Mouse (Mus musculus): ENCODE results near the gene Tmem212. TPM values are rescaled to one million over a fixed set of nuclear protein-coding genes. Genes with fewer than 3 reads are reported as not detected.
"Not testable (repeated sequence)": the region's sequence is repeated elsewhere in the genome, so short reads cannot be mapped to it uniquely, and the experiment has no call there.

Tmem212 gene
- not detected in 2 replicates for polyA plus RNA-seq (2012; rRNA removed)

GRCm38 (mm10) chr3:27896318-27896892, at the start of gene Tmem212:
TSS of gene Tmem212 (minus strand) at chr3:27896368.
- DNase-seq (ENCODE audit: low spot score) = no peak

- not testable (repeated sequence) for DNase-seq (ENCODE audit: low spot score)
Observed at GRCm38 (mm10) chr3:27945397-27945796, 49.2 kb upstream of the Tmem212 start.

- no peak for DNase-seq (ENCODE audit: low spot score)
Observed at GRCm38 (mm10) chr3:27942991-27943390, 46.8 kb upstream of the Tmem212 start.

GRCm38 (mm10) chr3:27941634-27942033, 45.5 kb upstream of the Tmem212 start:
- no peak for DNase-seq (ENCODE audit: low spot score)

- DNase-seq (ENCODE audit: low spot score) = peak; percentile 67
Observed at GRCm38 (mm10) chr3:27938381-27939323, 42.5 kb upstream of the Tmem212 start, which contains the start of gene Pld1. TSS of gene Pld1 (plus strand) at chr3:27938695.

GRCm38 (mm10) chr3:27937144-27938110, 41.3 kb upstream of the Tmem212 start:
- no peak for DNase-seq (ENCODE audit: low spot score)

GRCm38 (mm10) chr3:27936731-27937130, 40.6 kb upstream of the Tmem212 start:
- DNase-seq (ENCODE audit: low spot score) = no peak

GRCm38 (mm10) chr3:27935644-27936043, 39.5 kb upstream of the Tmem212 start:
- no peak for DNase-seq (ENCODE audit: low spot score)

- DNase-seq (ENCODE audit: low spot score) = no peak
Observed at GRCm38 (mm10) chr3:27932391-27932790, 36.2 kb upstream of the Tmem212 start.

GRCm38 (mm10) chr3:27929219-27929618, 33.1 kb upstream of the Tmem212 start:
- no peak for DNase-seq (ENCODE audit: low spot score)

GRCm38 (mm10) chr3:27924037-27924436, 27.9 kb upstream of the Tmem212 start:
- no peak for DNase-seq (ENCODE audit: low spot score)

GRCm38 (mm10) chr3:27921268-27922020, 25.3 kb upstream of the Tmem212 start:
- no peak for DNase-seq (ENCODE audit: low spot score)

GRCm38 (mm10) chr3:27918656-27919436, 22.7 kb upstream of the Tmem212 start:
- DNase-seq (ENCODE audit: low spot score) = no peak

GRCm38 (mm10) chr3:27909016-27909415, 12.8 kb upstream of the Tmem212 start:
- DNase-seq (ENCODE audit: low spot score) = no peak

- no peak for DNase-seq (ENCODE audit: low spot score)
Observed at GRCm38 (mm10) chr3:27908316-27908715, 12.1 kb upstream of the Tmem212 start.

GRCm38 (mm10) chr3:27907301-27907700, 11.1 kb upstream of the Tmem212 start:
- DNase-seq (ENCODE audit: low spot score) = no peak

- DNase-seq (ENCODE audit: low spot score) = no peak
Observed at GRCm38 (mm10) chr3:27906647-27907209, 10.6 kb upstream of the Tmem212 start.

- DNase-seq (ENCODE audit: low spot score) = no peak
Observed at GRCm38 (mm10) chr3:27904659-27905330, 8.6 kb upstream of the Tmem212 start.

- no peak for DNase-seq (ENCODE audit: low spot score)
Observed at GRCm38 (mm10) chr3:27901846-27902245, 5.7 kb upstream of the Tmem212 start.

Data from urinary bladder, adult 2 months (tissue).